Mouse (Mus musculus): ENCODE data around the gene Senp6.

GRCm38 (mm10) chr9:80039296-80039815, 27.3 kb upstream of the Senp6 start:
- no peak for TF ChIP-seq POLR2A (IDR thresholded peaks at IDR 0.05; ENCODE audit: borderline replicate concordance, control insufficient read depth, low read depth, low read length)
- no peak for TF ChIP-seq CTCF (IDR thresholded peaks at IDR 0.05; ENCODE audit: control insufficient read depth, insufficient read depth, low read length)
